Mouse (Mus musculus): ENCODE measurements at regions not wholly inside any gene's neighbourhood (a gene's known extent, or its start where the extent isn't known, plus 50 kb on each side); places are given as distances from the start of the nearest gene placed in this dataset.
A peak's percentile ranks its signal among the peaks of the same experiment; 100 is the strongest.

- DNase-seq (ENCODE audit: inconsistent age in 2 of 2, low spot score in 1 of 2), result peak in 1 of 2 experiments; percentile 74
These were observed 90.8 kb upstream of the Phactr1 start for GRCm38 (mm10) chr13:42589607-42590006.

DNA sequence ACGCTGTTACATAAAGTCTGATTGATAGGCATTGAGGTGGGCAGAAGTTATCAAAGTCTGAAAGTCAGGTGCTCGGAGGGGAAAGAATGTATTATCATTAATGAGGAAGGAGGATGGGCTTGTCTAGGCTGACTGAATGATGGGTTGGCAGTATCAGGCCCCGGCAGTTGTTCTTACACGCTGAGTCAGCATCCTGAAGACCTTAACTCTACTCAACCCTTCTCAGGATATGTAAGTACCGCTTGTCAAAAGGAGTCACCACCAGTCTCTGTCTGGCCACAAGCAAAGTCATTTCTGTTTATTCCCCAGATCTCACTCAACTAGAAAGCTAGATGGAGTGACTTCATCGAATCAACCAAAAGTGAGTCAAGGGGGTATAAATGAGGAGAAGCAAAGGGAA is 90.0 kb upstream of the Phactr1 start:
- no peak for DNase-seq (ENCODE audit: inconsistent age in 2 of 2, low spot score in 1 of 2)

- peak in 1 of 2 experiments; percentile 43 for DNase-seq (ENCODE audit: inconsistent age in 2 of 2, low spot score in 1 of 2)
These were observed 87.5 kb upstream of the Phactr1 start for GRCm38 (mm10) chr13:42592945-42593344.

DNA sequence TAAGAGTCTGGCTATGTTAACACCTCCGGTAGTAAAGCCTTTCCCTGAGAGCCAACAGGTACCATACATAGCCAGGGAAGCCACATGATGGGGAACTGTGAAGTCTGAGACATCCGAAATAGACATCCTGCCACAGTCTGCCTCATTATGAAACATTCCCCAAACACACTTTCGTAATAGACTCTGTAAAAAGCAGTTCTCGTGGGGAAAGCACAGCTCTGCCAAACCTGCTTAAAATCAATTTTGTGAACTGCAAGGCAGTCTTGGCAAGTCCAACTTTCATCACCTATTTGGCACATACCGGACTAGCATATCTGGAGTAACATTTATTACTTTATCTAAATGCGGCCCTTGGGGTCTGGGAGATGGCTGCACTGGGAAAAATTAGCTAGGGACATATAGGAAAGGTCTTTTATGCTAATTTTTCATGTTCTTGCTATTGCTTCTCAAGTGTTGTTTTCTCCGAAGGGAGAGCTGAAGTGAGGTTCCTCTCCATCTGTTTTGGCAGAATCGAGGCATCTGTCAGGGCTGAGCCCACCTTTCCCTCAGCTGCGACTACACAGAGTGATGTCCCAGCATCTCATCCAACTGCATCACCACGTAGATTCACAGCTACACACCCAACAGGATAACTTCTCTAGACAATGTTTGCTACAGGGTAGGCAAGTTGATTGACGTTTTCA is 86.8 kb upstream of the Phactr1 start:
- peak in 1 of 2 experiments; percentile 27 for DNase-seq (ENCODE audit: inconsistent age in 2 of 2, low spot score in 1 of 2)

GRCm38 (mm10) chr13:42595180-42595579 is 85.2 kb upstream of the Phactr1 start:
- DNase-seq (ENCODE audit: inconsistent age in 2 of 2, low spot score in 1 of 2), result no peak

GRCm38 (mm10) chr13:42597781-42598180 is 82.6 kb upstream of the Phactr1 start:
- DNase-seq (ENCODE audit: inconsistent age in 2 of 2, low spot score in 1 of 2), result no peak

DNA sequence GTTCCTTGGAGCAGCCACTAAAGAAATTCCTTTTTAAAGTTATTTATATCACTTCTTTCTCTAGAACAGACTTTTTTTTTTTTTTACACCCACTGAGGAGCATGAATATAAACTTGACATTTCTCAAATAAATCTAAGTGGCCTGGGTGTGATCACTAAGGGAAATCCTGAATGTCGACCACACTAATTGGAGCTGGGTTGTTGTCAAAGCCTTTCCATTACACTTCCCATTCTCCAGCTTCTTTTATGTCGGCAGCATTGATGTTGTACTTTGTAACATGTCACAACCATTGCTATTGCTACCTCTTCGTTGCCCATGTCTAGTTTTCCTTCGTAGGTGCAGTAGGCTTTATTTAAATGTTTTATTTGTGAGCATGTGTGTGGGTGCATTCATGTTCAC is 77.1 kb upstream of the Phactr1 start:
- no peak for DNase-seq (ENCODE audit: inconsistent age in 2 of 2, low spot score in 1 of 2)

DNA sequence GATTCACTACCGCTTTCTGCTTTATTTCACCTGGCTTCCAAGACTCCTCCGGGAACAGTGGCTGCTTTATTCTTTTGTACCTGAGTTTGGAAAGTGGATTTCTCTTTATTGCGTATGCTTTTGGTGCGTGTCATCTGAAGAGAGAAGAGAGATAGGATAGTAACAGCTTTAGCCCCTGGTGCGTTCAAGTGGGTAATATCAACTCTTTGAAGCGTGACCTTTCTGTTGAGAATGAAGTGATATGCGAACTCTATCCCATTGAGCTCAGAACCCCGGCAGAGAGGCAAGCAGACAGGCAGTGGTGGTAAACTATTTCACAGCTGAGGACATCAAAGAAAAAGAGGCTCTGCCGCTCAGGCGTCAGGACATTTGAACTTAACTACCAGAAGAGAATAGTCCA is 72.7 kb upstream of the Phactr1 start:
- DNase-seq (ENCODE audit: inconsistent age in 2 of 2, low spot score in 1 of 2), result no peak

DNA sequence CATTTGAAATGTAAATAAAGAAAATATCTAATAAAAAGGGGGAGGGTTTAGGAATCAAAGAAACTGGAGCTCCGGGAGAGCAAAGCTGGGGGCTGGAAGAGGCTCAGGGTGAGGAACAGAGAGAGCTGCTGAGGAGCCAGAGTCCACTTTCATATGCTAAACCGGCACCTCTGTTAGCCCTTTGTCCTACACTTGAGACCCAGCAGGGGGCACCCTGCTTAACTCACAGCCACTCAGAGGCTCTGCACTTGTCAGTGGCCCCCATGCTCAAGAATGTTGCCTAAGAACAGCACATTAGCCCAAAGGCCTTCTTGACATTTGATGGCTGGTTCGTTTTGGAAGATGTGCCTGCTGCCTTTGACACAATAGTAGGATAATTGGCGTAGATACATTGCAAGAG is 71.5 kb upstream of the Phactr1 start:
- peak in 1 of 2 experiments; percentile 38 for DNase-seq (ENCODE audit: inconsistent age in 2 of 2, low spot score in 1 of 2)

GRCm38 (mm10) chr13:42613326-42613725 is 67.1 kb upstream of the Phactr1 start:
- peak; percentile 59 to 74 for DNase-seq (ENCODE audit: inconsistent age in 2 of 2, low spot score in 1 of 2)

GRCm38 (mm10) chr13:42615826-42616225 is 64.6 kb upstream of the Phactr1 start:
- DNase-seq (ENCODE audit: inconsistent age in 2 of 2, low spot score in 1 of 2), result no peak

DNA sequence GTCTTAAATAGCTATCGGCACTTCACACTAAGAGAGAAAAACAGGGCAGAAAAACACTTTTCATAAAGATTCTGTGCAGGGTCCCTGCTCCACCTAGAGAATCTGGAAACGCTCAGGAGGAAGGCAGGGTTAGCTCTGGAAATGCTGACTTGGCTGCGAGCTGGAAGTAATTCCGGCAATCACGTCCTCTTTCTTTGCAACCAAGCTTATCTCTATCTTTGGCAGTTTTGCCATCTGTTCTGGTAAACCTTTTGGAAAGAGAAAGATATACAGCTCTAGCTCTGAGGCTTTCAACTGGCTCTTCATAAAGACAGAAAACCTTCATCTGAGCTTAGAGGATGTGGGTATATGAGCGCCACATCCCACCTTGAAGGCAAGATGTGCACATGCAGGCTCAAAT is 63.2 kb upstream of the Phactr1 start:
- DNase-seq (ENCODE audit: inconsistent age in 2 of 2, low spot score in 1 of 2), result no peak

DNA sequence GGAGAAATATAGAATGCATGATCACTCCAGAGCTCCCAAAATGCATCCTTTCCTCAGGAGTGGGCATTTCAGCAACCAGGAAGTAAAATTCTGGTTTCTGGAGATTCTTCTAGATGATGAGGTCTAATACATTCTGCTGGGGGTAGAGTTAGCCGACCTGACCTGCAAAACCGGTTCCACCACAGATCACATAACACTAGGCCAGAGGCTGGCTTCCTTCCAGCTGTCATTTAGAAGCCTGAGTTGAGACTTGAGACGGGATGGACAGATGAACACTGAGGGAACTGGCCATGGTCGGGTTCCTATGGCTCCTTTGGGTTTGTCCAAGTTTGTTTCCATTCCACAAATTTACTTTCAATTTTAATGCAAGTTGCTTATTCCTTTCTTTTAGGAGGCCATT is 62.6 kb upstream of the Phactr1 start:
- DNase-seq (ENCODE audit: inconsistent age in 2 of 2, low spot score in 1 of 2), result no peak

- no peak for DNase-seq (ENCODE audit: inconsistent age in 2 of 2, low spot score in 1 of 2)
These were observed 60.7 kb upstream of the Phactr1 start for GRCm38 (mm10) chr13:42619555-42620280.

GRCm38 (mm10) chr13:42623491-42623890 is 56.9 kb upstream of the Phactr1 start:
- DNase-seq (ENCODE audit: inconsistent age in 2 of 2, low spot score in 1 of 2), result peak; percentile 27 to 72
